Mouse (Mus musculus) right cerebral cortex, postnatal 14 days (tissue): ENCODE data around the gene Cited4.
A peak's percentile ranks its signal among the peaks of the same experiment; 100 is the strongest.

Experiments
- DNase-seq: peaks from one replicate; pipeline ENCODE4 v3.0.0; 2022

The Cited4 gene

DNA sequence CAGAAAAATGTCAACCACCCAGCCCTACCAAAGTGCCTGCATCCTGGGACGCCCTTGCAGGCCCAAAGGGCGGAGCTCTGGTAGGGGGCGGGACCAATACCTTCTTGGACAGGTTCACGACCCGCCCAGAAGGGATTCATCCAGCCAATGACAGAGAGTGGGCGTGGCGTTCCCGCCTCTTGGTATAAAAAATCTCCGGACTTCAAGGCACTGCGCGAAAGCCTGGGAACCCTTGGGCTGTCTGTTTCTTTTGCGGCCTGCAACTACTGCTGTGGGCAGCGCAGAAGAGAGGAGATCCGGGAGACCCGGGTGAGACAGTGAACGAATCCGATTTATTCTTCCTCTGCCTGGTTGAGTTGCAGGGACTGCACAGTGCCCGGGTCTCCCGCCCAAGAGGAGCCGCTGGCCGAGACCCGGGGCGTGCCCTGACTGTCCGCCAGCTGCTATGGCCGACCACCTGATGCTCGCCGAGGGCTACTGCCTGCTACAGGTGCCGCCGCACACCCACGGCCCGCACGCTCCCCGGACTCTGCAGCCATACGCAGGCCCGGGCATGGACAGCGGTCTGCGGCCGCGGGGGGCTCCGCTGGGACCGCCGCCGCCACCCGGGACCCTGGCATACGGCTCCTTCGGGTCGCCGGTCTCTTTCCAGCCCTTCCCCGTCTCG is at the start of gene Cited4:
Gene Cited4 (plus strand): TSS at position 215 of the 667 bp plus-strand sequence.
- peak; percentile 71 for DNase-seq

- DNase-seq, result no peak
Observed at GRCm38 (mm10) chr4:120627728-120628127, 38.6 kb upstream of the Cited4 start.

- DNase-seq, result no peak
Observed at GRCm38 (mm10) chr4:120630218-120630931, 36.0 kb upstream of the Cited4 start.

- DNase-seq, result no peak
Observed at GRCm38 (mm10) chr4:120631828-120632227, 34.5 kb upstream of the Cited4 start.

- DNase-seq, result no peak
Observed at GRCm38 (mm10) chr4:120635351-120635750, 31.0 kb upstream of the Cited4 start.

- DNase-seq, result no peak
Observed at GRCm38 (mm10) chr4:120641946-120642345, 24.4 kb upstream of the Cited4 start.

GRCm38 (mm10) chr4:120643899-120644298 is 22.5 kb upstream of the Cited4 start:
- DNase-seq, result no peak

DNA sequence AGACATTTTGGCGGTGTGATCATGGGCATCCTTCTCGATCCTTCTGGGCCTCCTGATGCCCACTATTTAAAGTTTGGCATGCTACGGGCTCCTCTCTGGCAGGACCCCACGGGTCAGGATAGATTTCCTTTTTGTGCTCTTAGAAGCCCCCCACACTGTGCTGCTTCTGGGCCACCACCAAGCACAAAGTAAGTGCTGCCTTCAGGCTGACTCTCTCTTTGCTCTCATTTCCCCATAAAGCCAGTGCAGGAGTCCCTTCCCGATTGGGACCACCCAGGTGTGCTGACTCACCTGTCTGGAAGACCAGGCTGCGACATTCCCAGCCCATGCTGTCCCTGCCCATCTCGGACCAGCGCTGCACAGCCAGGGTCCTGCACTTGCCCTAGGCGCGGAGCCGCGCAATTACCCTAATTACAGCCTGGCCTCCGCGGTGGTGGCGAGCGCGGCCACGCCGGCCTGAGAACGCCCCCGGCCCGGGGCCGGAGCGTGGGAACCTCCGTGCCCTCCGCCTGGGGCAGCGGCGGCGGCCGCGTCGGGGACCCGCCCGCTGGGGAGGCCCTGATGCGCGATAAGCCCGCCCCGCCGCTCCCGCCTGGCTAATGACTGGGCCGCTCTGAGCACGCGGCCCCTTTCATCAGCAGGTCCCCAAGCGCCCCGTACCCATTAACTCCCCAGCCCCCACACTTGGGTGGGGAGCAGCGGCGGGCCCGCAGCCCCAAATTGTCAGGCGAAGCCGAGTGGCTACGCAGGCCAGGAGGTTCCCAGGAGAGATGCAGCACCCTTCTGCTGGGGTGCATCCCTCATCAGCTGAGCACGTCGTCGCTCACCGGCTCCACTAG is 16.8 kb upstream of the Cited4 start:
- peak; percentile 54 for DNase-seq

DNA sequence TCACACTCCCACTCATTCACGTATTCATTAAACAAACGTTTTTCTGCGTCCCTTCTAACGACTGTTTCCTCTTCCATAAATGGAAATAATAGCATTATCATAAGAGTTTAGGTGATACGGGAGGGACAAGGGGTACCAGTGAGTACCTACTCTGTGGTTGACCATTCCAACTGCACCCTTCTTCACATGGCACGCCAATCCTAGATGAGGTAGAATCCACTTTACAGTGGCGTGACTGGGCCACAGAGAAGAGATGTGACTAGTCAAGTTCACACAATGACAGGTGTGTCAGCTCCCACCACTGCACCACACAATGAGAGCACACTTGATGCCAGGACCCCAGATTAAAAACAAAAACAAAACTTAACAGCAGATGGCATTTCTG is 16.2 kb upstream of the Cited4 start:
- DNase-seq, result no peak

DNA sequence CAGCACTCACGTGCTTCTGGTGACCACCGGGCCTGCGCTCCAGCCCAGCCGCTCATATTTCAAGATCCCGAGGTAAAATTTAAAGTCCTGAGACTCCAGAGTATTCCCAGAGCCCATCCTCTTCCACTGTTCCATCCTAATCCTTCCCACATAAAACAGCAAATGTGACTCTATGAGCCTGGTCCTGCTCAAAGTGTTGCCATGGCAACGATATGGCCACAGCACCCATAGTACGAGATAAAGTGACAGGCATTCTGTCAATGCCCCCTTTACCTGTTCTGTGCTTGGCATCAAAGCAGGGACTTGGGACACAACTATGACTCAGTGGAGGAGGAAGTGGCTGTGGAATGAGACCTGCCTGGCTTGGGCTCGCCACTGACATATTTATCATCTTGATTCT is 10.5 kb upstream of the Cited4 start:
- DNase-seq, result no peak

GRCm38 (mm10) chr4:120660485-120660884 is 5.9 kb upstream of the Cited4 start:
- DNase-seq, result no peak

- no peak for DNase-seq
Observed at GRCm38 (mm10) chr4:120664601-120665000, 1.8 kb upstream of the Cited4 start.

DNA sequence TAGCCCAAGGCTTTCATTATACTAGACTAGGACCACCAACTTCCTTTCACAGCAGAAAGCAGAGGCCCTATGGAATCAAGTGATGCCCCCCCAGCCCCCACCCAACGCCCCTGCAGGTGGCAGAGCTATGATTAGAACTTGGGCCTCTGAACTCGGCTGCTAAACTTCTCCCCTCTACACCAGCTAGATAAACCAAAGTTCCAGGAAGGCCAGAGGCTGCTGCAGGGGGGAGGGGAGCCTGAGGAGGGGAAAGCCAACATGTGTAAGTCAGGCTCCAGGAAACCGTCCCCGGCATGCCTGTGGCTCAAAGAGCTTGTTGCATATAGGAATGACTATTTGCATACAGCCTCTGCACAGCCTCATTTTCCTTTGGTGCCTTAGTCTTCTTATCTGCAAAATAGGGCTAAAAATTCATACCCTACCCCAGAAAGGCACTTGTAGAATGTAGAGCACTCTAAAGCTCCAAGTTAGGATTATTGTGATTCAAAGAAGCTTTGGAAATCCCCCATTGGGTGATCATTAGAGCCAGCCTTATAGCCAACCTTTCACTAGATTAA is 1.1 kb upstream of the Cited4 start:
- no peak for DNase-seq

GRCm38 (mm10) chr4:120665782-120666181 is 590 bp upstream of the Cited4 start:
- no peak for DNase-seq

GRCm38 (mm10) chr4:120667045-120667501 is 701 bp downstream of the Cited4 start:
- peak; percentile 40 for DNase-seq

DNA sequence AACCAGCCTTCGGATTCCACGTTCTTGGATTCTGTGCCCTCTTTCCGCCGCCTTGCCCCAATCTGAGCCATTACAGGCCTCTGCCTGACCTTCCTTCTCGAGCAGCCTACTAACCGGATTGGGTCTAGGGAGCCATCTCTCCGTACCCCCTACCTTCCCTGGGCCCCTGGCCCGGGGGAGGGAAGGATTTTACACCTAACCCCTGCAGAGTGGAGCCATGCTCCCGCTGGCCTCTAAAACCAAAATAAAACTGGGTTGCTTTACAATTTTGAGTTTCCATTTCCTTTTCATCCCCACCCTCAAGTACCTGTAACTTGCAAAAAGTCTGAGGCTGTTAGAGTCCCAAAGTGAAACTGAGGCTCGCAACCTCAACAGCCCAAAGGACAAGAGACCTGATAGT is 1.2 kb downstream of the Cited4 start:
- DNase-seq, result no peak

- DNase-seq, result no peak
Observed at GRCm38 (mm10) chr4:120668551-120668950, 2.2 kb downstream of the Cited4 start.

DNA sequence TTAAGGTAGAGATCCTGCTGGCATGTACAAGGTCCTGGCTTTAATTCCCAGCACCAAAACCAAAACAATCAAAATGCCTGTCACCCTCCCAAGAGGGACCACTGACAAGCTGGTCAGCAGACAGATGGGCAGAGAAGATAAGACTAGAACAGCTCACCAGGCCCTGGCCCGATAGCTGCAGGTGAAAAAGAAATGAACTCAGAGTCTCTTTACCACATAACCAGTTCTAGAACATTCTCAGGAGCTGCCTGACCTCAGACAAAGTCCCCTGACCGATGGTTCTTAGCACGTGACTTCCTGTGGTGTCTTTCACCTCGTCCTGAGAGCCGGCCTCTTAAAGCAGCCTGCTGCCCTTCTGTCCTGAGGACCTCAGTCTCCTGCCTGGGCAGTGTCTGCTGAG is 3.2 kb downstream of the Cited4 start:
- no peak for DNase-seq

- DNase-seq, result no peak
Observed at GRCm38 (mm10) chr4:120671046-120671445, 4.7 kb downstream of the Cited4 start.

DNA sequence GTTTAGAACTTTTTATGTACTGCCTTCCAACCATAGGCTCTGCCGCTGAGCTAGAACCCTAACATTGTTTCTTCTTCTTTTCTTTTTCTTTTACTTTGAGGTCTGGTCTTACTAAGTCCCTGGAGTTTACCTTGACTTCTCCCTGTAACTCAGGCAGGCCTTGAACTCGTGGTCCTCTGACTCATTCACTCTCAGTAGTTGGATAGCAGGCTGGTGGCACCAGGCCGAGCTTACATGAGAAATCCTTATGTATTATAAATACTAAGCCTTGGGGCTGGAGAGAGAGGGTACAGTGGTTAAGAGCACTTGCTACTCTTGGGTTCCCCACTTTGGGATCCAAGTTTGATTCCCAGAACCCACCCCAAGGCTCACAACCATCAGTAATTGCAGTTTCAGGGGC is 7.2 kb downstream of the Cited4 start:
- DNase-seq, result no peak

DNA sequence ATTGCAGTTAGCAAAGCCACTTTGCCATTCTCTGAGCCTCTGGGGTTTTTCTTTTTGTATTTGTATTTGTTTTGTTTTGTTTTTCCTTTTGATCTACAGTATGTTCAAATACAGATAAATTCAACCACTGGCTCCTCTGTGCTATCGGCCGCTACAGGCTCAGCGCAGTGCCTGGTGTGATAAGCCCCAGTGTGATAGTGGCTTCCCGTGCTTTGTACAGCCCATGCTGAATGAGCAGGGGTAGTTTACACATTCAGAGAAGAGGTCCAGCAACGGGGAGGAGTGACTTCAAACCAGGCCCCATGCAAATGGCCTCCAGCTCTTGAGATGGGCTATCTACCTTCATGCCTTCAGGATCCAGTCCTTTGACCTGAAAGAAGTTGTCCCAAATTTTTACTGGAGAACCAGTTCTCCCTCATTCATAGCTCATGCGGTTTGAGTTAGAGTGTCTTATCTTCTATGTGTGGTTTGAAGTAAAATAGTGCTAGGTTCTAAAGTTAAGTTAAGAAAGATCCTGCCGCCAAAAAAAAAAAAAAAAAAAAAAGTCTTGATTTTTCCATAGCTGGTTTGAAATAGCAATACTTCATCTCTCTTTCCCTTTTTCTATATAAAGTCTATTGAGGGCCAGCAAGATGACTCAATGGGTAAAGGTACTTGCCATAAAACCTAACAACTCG is 8.5 kb downstream of the Cited4 start:
- DNase-seq, result no peak

DNA sequence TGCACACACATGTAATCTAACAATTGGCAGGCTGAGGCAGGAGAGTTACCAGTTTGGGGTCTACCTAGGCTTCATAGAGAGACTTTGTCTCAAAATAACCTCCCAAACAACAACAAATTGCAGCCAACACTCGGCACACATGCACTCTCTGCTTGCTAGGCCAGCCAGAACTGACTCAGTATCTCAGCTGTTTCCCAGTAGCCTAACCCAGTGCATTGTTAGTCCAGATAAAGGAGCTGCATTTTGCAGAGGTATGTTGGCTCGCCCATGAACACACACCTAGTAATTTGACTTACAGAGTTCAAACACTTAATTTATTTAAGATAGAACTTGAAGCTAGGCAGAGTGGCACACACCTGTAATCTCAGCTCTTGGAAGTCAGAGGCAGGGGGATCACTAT is 9.3 kb downstream of the Cited4 start:
- no peak for DNase-seq

DNA sequence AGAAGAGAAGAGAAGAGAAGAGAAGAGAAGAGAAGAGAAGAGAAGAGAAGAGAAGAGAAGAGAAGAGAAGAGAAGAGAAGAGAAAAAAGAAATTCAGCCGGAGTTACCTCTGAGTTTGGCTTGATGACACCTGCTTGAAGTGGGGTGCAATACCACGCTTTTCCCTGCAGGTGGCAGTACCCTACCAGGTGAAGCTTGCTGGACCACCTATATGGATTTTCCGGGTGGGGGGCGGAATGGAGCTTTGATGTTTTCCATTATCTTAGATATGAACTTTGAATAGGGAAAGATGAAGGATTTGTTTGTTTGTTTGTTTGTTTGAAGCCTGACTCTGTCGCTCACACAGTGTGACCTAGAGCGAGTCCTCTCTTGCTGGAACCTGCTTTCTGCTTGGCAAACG is 14.6 kb downstream of the Cited4 start:
- DNase-seq, result no peak
